Mouse (Mus musculus): ENCODE results near the gene Tekt3. TPM values are rescaled to one million over a fixed set of nuclear protein-coding genes. Genes with fewer than 3 reads are reported as not detected.

Tekt3 gene
- total and polyA plus RNA-seq, 3 experiments = not detected

DNA sequence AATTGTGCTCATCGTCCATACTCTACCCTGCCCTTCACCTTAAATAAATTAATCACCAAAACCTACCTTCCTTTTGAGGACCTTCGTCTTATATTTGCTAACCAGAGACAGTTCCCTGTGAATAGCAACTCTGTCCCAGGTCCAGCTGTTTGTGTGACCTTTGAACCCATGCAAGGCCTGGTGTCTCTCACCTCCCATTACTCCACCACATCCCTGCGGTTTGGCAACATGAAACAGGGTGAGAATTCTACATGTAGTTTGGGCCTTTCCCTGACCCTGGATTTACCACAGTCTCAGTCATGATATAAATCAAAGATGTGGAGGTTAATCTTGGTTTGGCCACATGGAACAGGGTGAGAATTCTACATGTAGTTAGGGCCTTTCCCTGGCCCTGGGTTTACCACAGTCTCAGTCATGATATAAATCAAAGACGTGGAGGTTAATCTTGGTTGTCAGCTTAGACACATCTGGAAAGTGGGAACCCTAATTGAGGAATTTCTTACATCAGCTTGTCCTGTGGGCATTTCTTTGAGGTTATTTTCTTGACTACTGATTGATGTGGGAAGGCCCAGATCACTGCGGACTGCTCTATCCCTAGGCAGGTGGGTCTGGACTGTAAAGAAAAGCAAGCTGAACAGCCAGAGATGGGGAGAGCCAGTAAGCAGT, 40.2 kb upstream of the Tekt3 start:
- TF ChIP-seq TAL1 (IDR thresholded peaks at IDR 0.05; ENCODE audit: low read length) = no peak
- TF ChIP-seq MAX (IDR thresholded peaks at IDR 0.05; ENCODE audit: low read length) = no peak
- TF ChIP-seq TCF12 (IDR thresholded peaks at IDR 0.05; ENCODE audit: low read depth, low read length) = no peak
- TF ChIP-seq POLR2AphosphoS2 (IDR thresholded peaks at IDR 0.05; ENCODE audit: low read length) = no peak
- TF ChIP-seq POLR2A (IDR thresholded peaks at IDR 0.05; ENCODE audit: control insufficient read depth in 1 of 2, insufficient read depth in 1 of 2, low read depth in 1 of 2, low read length in 2 of 2, poor library complexity in 1 of 2) = no peak
- TF ChIP-seq MAZ (IDR thresholded peaks at IDR 0.05; ENCODE audit: low read depth, low read length) = no peak
- no peak for TF ChIP-seq CHD1 (IDR thresholded peaks at IDR 0.05; ENCODE audit: low read depth, low read length)
- no peak for TF ChIP-seq MYB (IDR thresholded peaks at IDR 0.05; ENCODE audit: low read depth, low read length)
- TF ChIP-seq CTCF (IDR thresholded peaks at IDR 0.05 in 2 of 3, conservative IDR thresholded peaks at IDR 0.05 in 1 of 3; ENCODE audit: control insufficient read depth in 1 of 3, insufficient read depth in 1 of 3, low read depth in 2 of 3, low read length in 3 of 3, poor library complexity in 1 of 3, severe bottlenecking in 1 of 3) = no peak
- TF ChIP-seq HCFC1 (IDR thresholded peaks at IDR 0.05; ENCODE audit: low read depth, low read length) = no peak
- TF ChIP-seq ZKSCAN1 (IDR thresholded peaks at IDR 0.05; ENCODE audit: low read depth, low read length) = no peak
- no peak for TF ChIP-seq RAD21 (IDR thresholded peaks at IDR 0.05; ENCODE audit: low read depth, low read length)
- TF ChIP-seq ELF1 (IDR thresholded peaks at IDR 0.05; ENCODE audit: low read depth, low read length) = no peak
- no peak for TF ChIP-seq SIN3A (IDR thresholded peaks at IDR 0.05; ENCODE audit: low read length)
- TF ChIP-seq BHLHE40 (IDR thresholded peaks at IDR 0.05; ENCODE audit: borderline replicate concordance, low read depth, low read length) = no peak
- no peak for TF ChIP-seq POLR2AphosphoS5 (IDR thresholded peaks at IDR 0.05; ENCODE audit: borderline replicate concordance, low read depth, low read length)
- Histone ChIP-seq H3K27me3 (ENCODE audit: control insufficient read depth in 1 of 2, insufficient read depth in 2 of 2, low read length in 2 of 2) (no peaks in the 10 kb centered on the region), H3K79me2 (ENCODE audit: control insufficient read depth, insufficient read depth, low read length, poor library complexity) (no peaks in the 10 kb centered on the region), H3K27ac (ENCODE audit: control insufficient read depth, low read depth, low read length) (no peak overlapping the region), H3K9me3 (replicated peaks; ENCODE audit: insufficient read depth, low read length) (no peaks in the 10 kb centered on the region), H3K4me3 (ENCODE audit: control insufficient read depth in 1 of 2, insufficient read depth in 1 of 2, low read depth in 2 of 2, low read length in 2 of 2) (no peak overlapping the region), H3K4me1 (ENCODE audit: control insufficient read depth in 1 of 2, insufficient read depth in 2 of 2, low read length in 2 of 2) (no peaks in the 10 kb centered on the region), H3K36me3 (ENCODE audit: control insufficient read depth in 1 of 2, insufficient read depth in 2 of 2, low read length in 2 of 2) (no peaks in the 10 kb centered on the region), H3K9ac (ENCODE audit: control insufficient read depth, low read depth, low read length, poor library complexity, severe bottlenecking) (no peak overlapping the region)
- no peak for DNase-seq (ENCODE audit: low read depth, low spot score)

GRCm38 (mm10) chr11:63023461-63023860, 38.0 kb upstream of the Tekt3 start:
- H3K4me1 ChIP-seq (ENCODE audit: control insufficient read depth in 1 of 2, insufficient read depth in 2 of 2, low read length in 2 of 2) = no peaks in the 10 kb centered on the region
- H3K9me3 ChIP-seq (replicated peaks; ENCODE audit: insufficient read depth, low read length) = no peaks in the 10 kb centered on the region
- H3K27ac ChIP-seq (ENCODE audit: control insufficient read depth, low read depth, low read length) = no peak overlapping the region
- H3K9ac ChIP-seq (ENCODE audit: control insufficient read depth, low read depth, low read length, poor library complexity, severe bottlenecking) = no peak overlapping the region
- H3K27me3 ChIP-seq (ENCODE audit: control insufficient read depth in 1 of 2, insufficient read depth in 2 of 2, low read length in 2 of 2) = no peaks in the 10 kb centered on the region
- no peak for TF ChIP-seq CTCF (IDR thresholded peaks at IDR 0.05 in 2 of 3, conservative IDR thresholded peaks at IDR 0.05 in 1 of 3; ENCODE audit: control insufficient read depth in 1 of 3, insufficient read depth in 1 of 3, low read depth in 2 of 3, low read length in 3 of 3, poor library complexity in 1 of 3, severe bottlenecking in 1 of 3)
- TF ChIP-seq CHD2 (IDR thresholded peaks at IDR 0.05; ENCODE audit: low read length) = no peak
- TF ChIP-seq ELF1 (IDR thresholded peaks at IDR 0.05; ENCODE audit: low read depth, low read length) = no peak
- no peak for TF ChIP-seq ZMIZ1 (IDR thresholded peaks at IDR 0.05; ENCODE audit: low read depth, low read length)
- TF ChIP-seq ZNF384 (IDR thresholded peaks at IDR 0.05; ENCODE audit: low read depth, low read length) = no peak
- TF ChIP-seq JUND (IDR thresholded peaks at IDR 0.05; ENCODE audit: low read depth, low read length) = no peak
- TF ChIP-seq NRF1 (IDR thresholded peaks at IDR 0.05; ENCODE audit: insufficient read depth, low read depth, low read length, poor library complexity, severe bottlenecking) = no peak
- no peak for TF ChIP-seq TCF12 (IDR thresholded peaks at IDR 0.05; ENCODE audit: low read depth, low read length)
- no peak for TF ChIP-seq SMC3 (IDR thresholded peaks at IDR 0.05; ENCODE audit: low read depth, low read length)
- no peak for TF ChIP-seq MYC (IDR thresholded peaks at IDR 0.05; ENCODE audit: low read depth, low read length)
- no peak for TF ChIP-seq POLR2A (IDR thresholded peaks at IDR 0.05; ENCODE audit: control insufficient read depth in 1 of 2, insufficient read depth in 1 of 2, low read depth in 1 of 2, low read length in 2 of 2, poor library complexity in 1 of 2)
- no peak for TF ChIP-seq POLR2AphosphoS5 (IDR thresholded peaks at IDR 0.05; ENCODE audit: borderline replicate concordance, low read depth, low read length)
- no peak for TF ChIP-seq EP300 (IDR thresholded peaks at IDR 0.05; ENCODE audit: low read depth in 1 of 2, low read length in 2 of 2)
- no peak for TF ChIP-seq HCFC1 (IDR thresholded peaks at IDR 0.05; ENCODE audit: low read depth, low read length)
- TF ChIP-seq NELFE (IDR thresholded peaks at IDR 0.05; ENCODE audit: low read depth, low read length) = no peak
- TF ChIP-seq E2F4 (IDR thresholded peaks at IDR 0.05; ENCODE audit: borderline replicate concordance, low read depth, low read length) = no peak
- H3K4me3 ChIP-seq (ENCODE audit: control insufficient read depth in 1 of 2, insufficient read depth in 1 of 2, low read depth in 2 of 2, low read length in 2 of 2) = no peak overlapping the region
- H3K79me2 ChIP-seq (ENCODE audit: control insufficient read depth, insufficient read depth, low read length, poor library complexity) = no peaks in the 10 kb centered on the region
- H3K36me3 ChIP-seq (ENCODE audit: control insufficient read depth in 1 of 2, insufficient read depth in 2 of 2, low read length in 2 of 2) = no peaks in the 10 kb centered on the region
- DNase-seq (ENCODE audit: low read depth, low spot score) = no peak

Data from MEL (cell line).